Mouse (Mus musculus) hindbrain, embryonic 11.5 days (tissue): Measurements from ENCODE around the gene Kansl1. TPM values are rescaled to one million over a fixed set of nuclear protein-coding genes. Genes with fewer than 3 reads are reported as not detected.

Experiments used
- ATAC-seq: fragments of 200-750 bp; cut with Nextera tagmentation; 2 replicates; pipeline ENCODE4 v1.8.0; 2017; ENCODE audit warnings: mild to moderate bottlenecking, moderate TSS enrichment, moderate library complexity; ENCODE audit not compliant: low FRiP score
- DNase-seq: peaks from one replicate; pipeline ENCODE4 v3.0.0-alpha.2; 2015; ENCODE audit warnings: low spot score
- H3K27ac ChIP-seq: fragments of 300-500 bp; sonication (generic); 2 replicates; pipeline ENCODE4 v1.5.1; 2014; ENCODE audit warnings: mild to moderate bottlenecking, low read depth, low read length
- H3K27me3 ChIP-seq: fragments of 300-500 bp; sonication (generic); 2 replicates; pipeline ENCODE4 v1.6.1; 2014; ENCODE audit warnings: mild to moderate bottlenecking, low read length, moderate library complexity, mixed read lengths; ENCODE audit not compliant: control insufficient read depth, insufficient read depth
- H3K36me3 ChIP-seq: fragments of 300-500 bp; sonication (generic); 2 replicates; pipeline ENCODE4 v1.6.1; 2014; ENCODE audit warnings: mild to moderate bottlenecking, low read length, moderate library complexity, mixed read lengths; ENCODE audit not compliant: control insufficient read depth, insufficient read depth
- H3K4me1 ChIP-seq: fragments of 300-500 bp; sonication (generic); replicated peaks from 2 replicates; pipeline ENCODE4 v1.6.1; 2014; ENCODE audit warnings: low read length, mixed read lengths; ENCODE audit not compliant: control insufficient read depth, insufficient read depth
- H3K4me2 ChIP-seq: fragments of 300-500 bp; sonication (generic); replicated peaks from 2 replicates; pipeline ENCODE4 v1.6.1; 2014; ENCODE audit warnings: mild to moderate bottlenecking, low read depth, low read length
- H3K4me3 ChIP-seq: fragments of 300-500 bp; sonication (generic); 2 replicates; pipeline ENCODE4 v1.5.1; 2014; ENCODE audit warnings: low read depth, low read length
- H3K9ac ChIP-seq: fragments of 300-500 bp; sonication (generic); 2 replicates; pipeline ENCODE4 v1.6.1; 2014; ENCODE audit warnings: low read depth, low read length
- H3K9me3 ChIP-seq: fragments of 300-500 bp; sonication (generic); 2 replicates; pipeline ENCODE4 v1.6.1; 2016; ENCODE audit warnings: low read length; ENCODE audit not compliant: control insufficient read depth
- WGBS: fragments of 180-500 bp; shearing (Covaris S2); extraction: QIAGEN DNeasy Blood & Tissue Kit; methylation state at CpG from one replicate; pipeline ENCODE4 v1.1.7; 2014; 5-methylcytosine and 5-hydroxymethylcytosine counted together
- polyA plus RNA-seq: library from polyadenylated mRNA; unstranded; fragments of >200 nt; fragmentation: Nextera tagmentation; extraction: Ambion mirVana; gene quantifications from 2 replicates; pipeline ENCODE4 v1.2.1, GENCODE M21; 2014

Kansl1 gene
- polyA plus RNA-seq, 1 experiment from 2014 or later = 29.8 TPM

- Histone ChIP-seq H3K4me3 (no peak overlapping the region), H3K27ac (no peak overlapping the region), H3K36me3 (no peaks in the 10 kb centered on the region), H3K4me2 (no peak overlapping the region), H3K9me3 (no peaks in the 10 kb centered on the region), H3K9ac (no peak overlapping the region), H3K27me3 (no peaks in the 10 kb centered on the region), H3K4me1 (no peaks in the 10 kb centered on the region)
- WGBS = 10% methylated on average over 6 of the region's 6 CpGs
- ATAC-seq (no peak), DNase-seq (peak; percentile 94)
These were observed 153.0 kb downstream of the Kansl1 start for GRCm38 (mm10) chr11:104315703-104316102.

- H3K4me2 ChIP-seq = no peak overlapping the region
- H3K36me3 ChIP-seq = no peaks in the 10 kb centered on the region
- 69% methylated on average over 7 of the region's 7 CpGs for WGBS
- no peaks in the 10 kb centered on the region for H3K9me3 ChIP-seq
- H3K9ac ChIP-seq = no peak overlapping the region
- no peak for ATAC-seq
- no peaks in the 10 kb centered on the region; the same call in 1 of the 2 replicates for H3K4me1 ChIP-seq
- no peak overlapping the region for H3K27ac ChIP-seq
- H3K27me3 ChIP-seq = no peaks in the 10 kb centered on the region
- no peak overlapping the region for H3K4me3 ChIP-seq
- no peak for DNase-seq
These were observed 157.0 kb downstream of the Kansl1 start for GRCm38 (mm10) chr11:104311643-104312042.

GRCm38 (mm10) chr11:104310226-104310887, 158.3 kb downstream of the Kansl1 start:
- Histone ChIP-seq H3K4me3 (no peak overlapping the region), H3K4me1 (no peaks in the 10 kb centered on the region; the same call in 1 of the 2 replicates), H3K4me2 (no peak overlapping the region), H3K36me3 (no peaks in the 10 kb centered on the region), H3K9ac (no peak overlapping the region), H3K9me3 (no peaks in the 10 kb centered on the region), H3K27ac (no peak overlapping the region), H3K27me3 (no peaks in the 10 kb centered on the region)
- ATAC-seq = no peak
- WGBS = 19% methylated on average over 23 of the region's 23 CpGs
- no peak for DNase-seq

- whole genome bisulfite sequencing = 39% methylated on average over 12 of the region's 12 CpGs
- Histone ChIP-seq H3K4me1 (no peaks in the 10 kb centered on the region; the same call in 1 of the 2 replicates), H3K27ac (no peak overlapping the region), H3K36me3 (no peaks in the 10 kb centered on the region), H3K4me2 (no peak overlapping the region), H3K9me3 (no peaks in the 10 kb centered on the region), H3K4me3 (no peak overlapping the region), H3K9ac (no peak overlapping the region), H3K27me3 (no peaks in the 10 kb centered on the region)
- DNase-seq (no peak), ATAC-seq (no peak)
These were observed 159.1 kb downstream of the Kansl1 start for GRCm38 (mm10) chr11:104309377-104310225.

GRCm38 (mm10) chr11:104307136-104307535, 161.5 kb downstream of the Kansl1 start:
- Histone ChIP-seq H3K27ac (no peak overlapping the region), H3K9ac (no peak overlapping the region), H3K27me3 (no peaks in the 10 kb centered on the region), H3K9me3 (no peaks in the 10 kb centered on the region), H3K4me3 (no peak overlapping the region), H3K36me3 (no peaks in the 10 kb centered on the region), H3K4me2 (no peak overlapping the region), H3K4me1 (no peaks in the 10 kb centered on the region; the same call in 1 of the 2 replicates)
- ATAC-seq (no peak), DNase-seq (no peak)
- 84% methylated on average over 4 of the region's 4 CpGs for WGBS

- Histone ChIP-seq H3K9ac (no peak overlapping the region), H3K9me3 (no peaks in the 10 kb centered on the region), H3K36me3 (no peaks in the 10 kb centered on the region), H3K4me3 (no peak overlapping the region), H3K4me2 (no peak overlapping the region), H3K27me3 (no peaks in the 10 kb centered on the region), H3K4me1 (no peaks in the 10 kb centered on the region; the same call in 1 of the 2 replicates), H3K27ac (no peak overlapping the region)
- WGBS = 92% methylated on average over 13 of the region's 13 CpGs
- ATAC-seq (no peak), DNase-seq (no peak)
These were observed 162.2 kb downstream of the Kansl1 start for GRCm38 (mm10) chr11:104306483-104306882.

- no peaks in the 10 kb centered on the region for H3K9me3 ChIP-seq
- no peak overlapping the region for H3K4me2 ChIP-seq
- no peaks in the 10 kb centered on the region for H3K36me3 ChIP-seq
- DNase-seq (no peak), ATAC-seq (no peak)
- WGBS = 95% methylated on average over 7 of the region's 7 CpGs
- no peak overlapping the region for H3K27ac ChIP-seq
- no peak overlapping the region for H3K9ac ChIP-seq
- no peaks in the 10 kb centered on the region; the same call in 1 of the 2 replicates for H3K4me1 ChIP-seq
- no peak overlapping the region for H3K4me3 ChIP-seq
- H3K27me3 ChIP-seq = no peaks in the 10 kb centered on the region
These were observed 162.9 kb downstream of the Kansl1 start for GRCm38 (mm10) chr11:104305711-104306110.

GRCm38 (mm10) chr11:104303088-104303960, 165.3 kb downstream of the Kansl1 start:
- no peak overlapping the region for H3K4me2 ChIP-seq
- no peak overlapping the region for H3K9ac ChIP-seq
- DNase-seq = no peak
- no peaks in the 10 kb centered on the region for H3K27me3 ChIP-seq
- no peaks in the 10 kb centered on the region for H3K36me3 ChIP-seq
- H3K9me3 ChIP-seq = no peaks in the 10 kb centered on the region
- no peaks in the 10 kb centered on the region for H3K4me1 ChIP-seq
- H3K4me3 ChIP-seq = no peak overlapping the region
- WGBS = 59% methylated on average over 8 of the region's 8 CpGs
- no peak for ATAC-seq
- H3K27ac ChIP-seq = no peak overlapping the region
